Mouse (Mus musculus): ENCODE measurements at regions not wholly inside any gene's neighbourhood (a gene's known extent, or its start where the extent isn't known, plus 50 kb on each side); places are given as distances from the start of the nearest gene placed in this dataset.

GRCm38 (mm10) chr14:58628266-58628665 lies 514.4 kb downstream of the 1700129C05Rik start:
- Histone ChIP-seq H3K9me3 (ENCODE audit: control insufficient read depth, low read length) (no peaks in the 10 kb centered on the region), H3K27ac (no peak overlapping the region), H3K36me3 (replicated peaks; ENCODE audit: control insufficient read depth, insufficient read depth, low read depth) (no peaks in the 10 kb centered on the region), H3K4me1 (replicated peaks; ENCODE audit: control insufficient read depth in 2 of 2, insufficient read depth in 2 of 2, low read length in 1 of 2) (no peaks in the 10 kb centered on the region), H3K4me3 (ENCODE audit: insufficient read depth in 1 of 2, low read depth in 2 of 2, low read length in 2 of 2) (no peak overlapping the region), H3K27me3 (ENCODE audit: control insufficient read depth, insufficient read depth, low read length) (no peaks in the 10 kb centered on the region), H3K4me2 (ENCODE audit: low read depth) (no peak overlapping the region), H3K9ac (replicated peaks) (no peak overlapping the region)
- no peak for ATAC-seq (ENCODE audit: insufficient read depth)
- DNase-seq (ENCODE audit: low read depth in 3 of 3, low spot score in 3 of 3): no peak
- TF ChIP-seq CTCF (IDR thresholded peaks at IDR 0.05; ENCODE audit: low read depth) (no peak), EP300 (IDR thresholded peaks at IDR 0.05; ENCODE audit: low read depth) (no peak)
- WGBS (ENCODE audit: insufficient replicate concordance): 51% methylated on average over 2 of the region's 2 CpGs

GRCm38 (mm10) chr14:58626506-58627256 lies 516.0 kb downstream of the 1700129C05Rik start:
- WGBS (ENCODE audit: insufficient replicate concordance): 32% methylated on average over 5 of the region's 5 CpGs
- Histone ChIP-seq H3K4me2 (ENCODE audit: low read depth) (no peak overlapping the region), H3K9me3 (ENCODE audit: control insufficient read depth, low read length) (no peaks in the 10 kb centered on the region), H3K27me3 (ENCODE audit: control insufficient read depth, insufficient read depth, low read length) (no peaks in the 10 kb centered on the region), H3K4me3 (ENCODE audit: insufficient read depth in 1 of 2, low read depth in 2 of 2, low read length in 2 of 2) (no peak overlapping the region), H3K9ac (replicated peaks) (no peak overlapping the region), H3K36me3 (replicated peaks; ENCODE audit: control insufficient read depth, insufficient read depth, low read depth) (no peaks in the 10 kb centered on the region), H3K27ac (no peak overlapping the region), H3K4me1 (replicated peaks; ENCODE audit: control insufficient read depth in 2 of 2, insufficient read depth in 2 of 2, low read length in 1 of 2) (no peaks in the 10 kb centered on the region)
- TF ChIP-seq CTCF (IDR thresholded peaks at IDR 0.05; ENCODE audit: low read depth) (no peak), EP300 (IDR thresholded peaks at IDR 0.05; ENCODE audit: low read depth) (no peak)
- ATAC-seq (ENCODE audit: insufficient read depth) (no peak), DNase-seq (ENCODE audit: low read depth in 3 of 3, low spot score in 3 of 3) (no peak)

DNA sequence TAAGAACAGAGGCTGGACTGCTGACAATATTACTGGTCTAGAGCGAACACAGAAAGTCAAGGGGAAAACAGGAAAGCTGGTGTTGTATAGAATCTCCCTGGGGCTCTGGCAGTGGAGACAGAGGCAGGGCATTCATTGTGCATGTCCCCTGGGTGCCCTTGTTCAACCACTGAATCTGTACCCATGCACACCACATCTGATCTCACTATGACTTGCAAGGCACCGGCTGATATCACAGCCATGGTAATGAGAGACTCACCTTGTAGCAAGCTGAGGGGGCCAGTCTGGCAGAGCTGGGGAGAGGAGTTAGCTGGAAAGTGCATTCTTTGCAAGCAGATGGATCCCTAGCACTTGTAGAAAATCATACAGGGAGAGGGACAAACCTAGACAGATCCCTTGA lies 522.5 kb downstream of the 1700129C05Rik start:
- no peaks in the 10 kb centered on the region for H3K9me3 ChIP-seq (ENCODE audit: control insufficient read depth, low read length)
- no peak overlapping the region for H3K4me2 ChIP-seq (ENCODE audit: low read depth)
- ATAC-seq (ENCODE audit: insufficient read depth): no peak
- no peaks in the 10 kb centered on the region for H3K36me3 ChIP-seq (replicated peaks; ENCODE audit: control insufficient read depth, insufficient read depth, low read depth)
- H3K27me3 ChIP-seq (ENCODE audit: control insufficient read depth, insufficient read depth, low read length): no peaks in the 10 kb centered on the region
- H3K4me1 ChIP-seq (replicated peaks; ENCODE audit: control insufficient read depth in 2 of 2, insufficient read depth in 2 of 2, low read length in 1 of 2): no peaks in the 10 kb centered on the region
- no peak overlapping the region for H3K4me3 ChIP-seq (ENCODE audit: insufficient read depth in 1 of 2, low read depth in 2 of 2, low read length in 2 of 2)
- TF ChIP-seq EP300 (IDR thresholded peaks at IDR 0.05; ENCODE audit: low read depth) (no peak), CTCF (IDR thresholded peaks at IDR 0.05; ENCODE audit: low read depth) (no peak)
- no peak for DNase-seq (ENCODE audit: low read depth in 3 of 3, low spot score in 3 of 3)
- no peak overlapping the region for H3K9ac ChIP-seq (replicated peaks)
- no peak overlapping the region for H3K27ac ChIP-seq
- WGBS (ENCODE audit: insufficient replicate concordance): 78% methylated on average over 2 of the region's 2 CpGs

- ATAC-seq (ENCODE audit: insufficient read depth): no peak
- no peak overlapping the region for H3K27ac ChIP-seq
- no peaks in the 10 kb centered on the region for H3K9me3 ChIP-seq (ENCODE audit: control insufficient read depth, low read length)
- 51% methylated on average over 10 of the region's 10 CpGs for WGBS (ENCODE audit: insufficient replicate concordance)
- no peak overlapping the region for H3K9ac ChIP-seq (replicated peaks)
- H3K4me3 ChIP-seq (ENCODE audit: insufficient read depth in 1 of 2, low read depth in 2 of 2, low read length in 2 of 2): no peak overlapping the region
- H3K27me3 ChIP-seq (ENCODE audit: control insufficient read depth, insufficient read depth, low read length): no peaks in the 10 kb centered on the region
- H3K36me3 ChIP-seq (replicated peaks; ENCODE audit: control insufficient read depth, insufficient read depth, low read depth): no peaks in the 10 kb centered on the region
- TF ChIP-seq CTCF (IDR thresholded peaks at IDR 0.05; ENCODE audit: low read depth): no peak
- TF ChIP-seq EP300 (IDR thresholded peaks at IDR 0.05; ENCODE audit: low read depth): no peak
- no peak overlapping the region for H3K4me2 ChIP-seq (ENCODE audit: low read depth)
- H3K4me1 ChIP-seq (replicated peaks; ENCODE audit: control insufficient read depth in 2 of 2, insufficient read depth in 2 of 2, low read length in 1 of 2): no peaks in the 10 kb centered on the region
- DNase-seq (ENCODE audit: low read depth in 3 of 3, low spot score in 3 of 3): no peak
Observed at GRCm38 (mm10) chr14:58617656-58618055, 525.0 kb downstream of the 1700129C05Rik start.

DNA sequence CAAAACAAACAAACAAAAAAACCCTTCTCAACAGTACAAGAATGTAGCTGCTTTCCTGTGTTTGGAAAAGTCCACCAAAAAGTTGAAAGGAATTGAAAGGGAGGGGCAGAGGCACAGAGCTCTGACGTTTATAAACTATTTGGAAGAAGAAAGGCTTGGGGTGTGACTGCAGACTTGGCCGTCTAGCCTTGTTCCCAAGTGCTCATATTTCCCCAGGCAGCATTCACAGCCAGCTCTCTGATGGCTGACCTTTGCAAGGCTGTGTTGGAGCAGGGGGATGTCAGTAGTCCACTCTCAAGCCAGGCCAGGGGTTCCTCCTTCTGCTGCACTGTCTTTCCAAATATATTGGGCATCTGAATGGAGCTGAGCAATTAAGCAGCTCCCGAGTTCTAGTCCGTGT lies 534.5 kb downstream of the 1700129C05Rik start:
- no peak for TF ChIP-seq EP300 (IDR thresholded peaks at IDR 0.05; ENCODE audit: low read depth)
- TF ChIP-seq CTCF (IDR thresholded peaks at IDR 0.05; ENCODE audit: low read depth): no peak
- 36% methylated on average over 4 of the region's 4 CpGs for WGBS (ENCODE audit: insufficient replicate concordance)
- DNase-seq (ENCODE audit: low read depth in 3 of 3, low spot score in 3 of 3) (no peak), ATAC-seq (ENCODE audit: insufficient read depth) (no peak)
- H3K4me1 ChIP-seq (replicated peaks; ENCODE audit: control insufficient read depth in 2 of 2, insufficient read depth in 2 of 2, low read length in 1 of 2): no peaks in the 10 kb centered on the region
- H3K4me3 ChIP-seq (ENCODE audit: insufficient read depth in 1 of 2, low read depth in 2 of 2, low read length in 2 of 2): no peak overlapping the region
- H3K9me3 ChIP-seq (ENCODE audit: control insufficient read depth, low read length): no peaks in the 10 kb centered on the region
- H3K36me3 ChIP-seq (replicated peaks; ENCODE audit: control insufficient read depth, insufficient read depth, low read depth): no peaks in the 10 kb centered on the region
- H3K9ac ChIP-seq (replicated peaks): no peak overlapping the region
- H3K4me2 ChIP-seq (ENCODE audit: low read depth): no peak overlapping the region
- no peaks in the 10 kb centered on the region for H3K27me3 ChIP-seq (ENCODE audit: control insufficient read depth, insufficient read depth, low read length)
- no peak overlapping the region for H3K27ac ChIP-seq
